Mouse (Mus musculus): ENCODE results near the gene Fam83c. TPM values are rescaled to one million over a fixed set of nuclear protein-coding genes. Genes with fewer than 3 reads are reported as not detected.

Fam83c gene
- not detected for polyA plus RNA-seq (2017; shearing (Covaris generic))

GRCm38 (mm10) chr2:155834732-155835131, at the start of gene Fam83c:
Fam83c (minus strand) TSS chr2:155834854.

GRCm38 (mm10) chr2:155826630-155827424, 7.8 kb downstream of the Fam83c start, which contains the start of gene Eif6:
Eif6 (minus strand) TSS chr2:155826925.

GRCm38 (mm10) chr2:155819392-155819448, 15.4 kb downstream of the Fam83c start, which contains the start of gene BC029722:
BC029722 (minus strand) TSS chr2:155819426.

Other genes with a start within 250 kb of the Fam83c start
- 12.7 TPM for gene Gss, start 242.0 kb downstream of the Fam83c start, polyA plus RNA-seq (2017; shearing (Covaris generic))
- not detected for gene Myh7b, start 223.6 kb downstream of the Fam83c start, polyA plus RNA-seq (2017; shearing (Covaris generic))
- 144 TPM for gene Trpc4ap, start 142.5 kb downstream of the Fam83c start, polyA plus RNA-seq (2017; shearing (Covaris generic))
- gene Edem2, start 105.4 kb downstream of the Fam83c start, polyA plus RNA-seq (2017; shearing (Covaris generic)), result 49.7 TPM
- not detected for gene Gm17581, start 99.0 kb downstream of the Fam83c start, polyA plus RNA-seq (2017; shearing (Covaris generic))
- gene Procr, start 83.7 kb downstream of the Fam83c start, polyA plus RNA-seq (2017; shearing (Covaris generic)), result 0.23 TPM
- 0.88 TPM for gene Mmp24, start 59.5 kb downstream of the Fam83c start, polyA plus RNA-seq (2017; shearing (Covaris generic))
- gene BC029722, start 15.4 kb downstream of the Fam83c start, polyA plus RNA-seq (2017; shearing (Covaris generic)), result 37.2 TPM
- gene Eif6, start 7.9 kb downstream of the Fam83c start, polyA plus RNA-seq (2017; shearing (Covaris generic)), result 170 TPM
- 29.7 TPM for gene Uqcc1, start 95.5 kb upstream of the Fam83c start, polyA plus RNA-seq (2017; shearing (Covaris generic))
- 0.28 TPM for gene Gm15557, start 105.9 kb upstream of the Fam83c start, polyA plus RNA-seq (2017; shearing (Covaris generic))
- gene Gdf5, start 110.5 kb upstream of the Fam83c start, polyA plus RNA-seq (2017; shearing (Covaris generic)), result not detected
- gene Cep250, start 121.6 kb upstream of the Fam83c start, polyA plus RNA-seq (2017; shearing (Covaris generic)), result 26.3 TPM
- 0.96 TPM for gene 6430550D23Rik, start 173.1 kb upstream of the Fam83c start, polyA plus RNA-seq (2017; shearing (Covaris generic))
- 72.0 TPM for gene Ergic3, start 173.2 kb upstream of the Fam83c start, polyA plus RNA-seq (2017; shearing (Covaris generic))
- gene Fer1l4, start 218.1 kb upstream of the Fam83c start, polyA plus RNA-seq (2017; shearing (Covaris generic)), result not detected
- 6.3 TPM for gene Spag4, start 230.3 kb upstream of the Fam83c start, polyA plus RNA-seq (2017; shearing (Covaris generic))

Measured in effector memory CD4-positive, alpha-beta T cell, adult 7 months (primary cell).